Mouse (Mus musculus) cerebellum, adult 2 months (tissue): ENCODE results near the gene Alg14.
A peak's percentile ranks its signal among the peaks of the same experiment; 100 is the strongest.

Experiments used
- CTCF ChIP-seq: fragments of 200-500 bp; IDR thresholded peaks from 2 replicates; pipeline ENCODE4 v1.5.1; 2011; ENCODE audit warnings: low read depth, mild to moderate bottlenecking, control low read depth, low read length, moderate library complexity, borderline replicate concordance; ENCODE audit not compliant: insufficient read depth
- POLR2A ChIP-seq: fragments of 200-500 bp; IDR thresholded peaks from 2 replicates; pipeline ENCODE4 v1.6.1; 2011; ENCODE audit warnings: low read length, control low read depth, borderline replicate concordance; ENCODE audit not compliant: insufficient read depth

DNA sequence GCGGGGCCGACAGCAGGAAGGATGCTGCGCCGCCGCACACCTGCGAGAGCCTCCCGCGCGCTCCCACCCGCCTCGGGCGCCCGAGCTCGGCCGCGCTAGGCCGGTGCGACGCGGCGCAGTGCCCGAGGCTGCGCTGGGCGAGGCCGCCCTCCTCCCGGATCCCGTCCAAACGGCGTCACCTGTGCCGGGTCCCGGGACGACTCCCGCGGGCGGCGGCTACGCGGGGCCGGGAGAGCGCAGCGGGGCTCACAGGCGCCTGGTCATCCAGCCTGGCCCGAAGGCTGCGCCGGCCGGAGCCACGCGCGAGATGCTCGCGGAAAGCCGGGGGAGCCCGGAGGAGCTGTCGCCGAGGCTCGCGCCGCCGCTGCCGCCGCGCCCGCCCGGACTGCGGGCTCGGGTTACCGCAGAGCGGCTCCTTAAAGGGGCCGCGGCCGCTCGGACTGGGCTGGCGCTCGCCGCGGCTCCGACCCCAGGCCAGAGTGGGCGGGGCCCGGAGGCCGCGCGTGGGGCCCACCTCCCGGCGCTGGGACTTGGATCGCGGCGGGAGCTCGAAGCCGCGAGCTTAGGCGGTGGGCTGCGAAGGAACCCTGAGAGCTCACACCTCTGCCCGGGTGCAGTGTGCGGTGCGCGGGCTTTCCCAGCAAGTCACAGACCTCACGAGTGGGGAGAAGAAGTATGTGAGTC is 28.9 kb upstream of the Alg14 start:
- TF ChIP-seq CTCF (no peak), POLR2A (peak; percentile 41; the same call in 1 of the 2 replicates)
